Mouse (Mus musculus) midbrain, embryonic 14.5 days (tissue): ENCODE measurements around the gene Slf2. TPM values are rescaled to one million over a fixed set of nuclear protein-coding genes. Genes with fewer than 3 reads are reported as not detected.
A peak's percentile ranks its signal among the peaks of the same experiment; 100 is the strongest.

ENCODE experiments used
- ATAC-seq: fragments of 200-750 bp; cut with Nextera tagmentation; 2 replicates; pipeline ENCODE4 v1.8.0; 2017; ENCODE audit warnings: moderate number of reproducible peaks, moderate library complexity; ENCODE audit not compliant: low FRiP score, low TSS enrichment
- DNase-seq: peaks from one replicate; pipeline ENCODE4 v3.0.0-alpha.2; 2015
- H3K27ac ChIP-seq: fragments of 300-500 bp; sonication (generic); replicated peaks from 2 replicates; pipeline ENCODE4 v1.5.1; 2014; ENCODE audit warnings: mild to moderate bottlenecking, low read depth, low read length, moderate library complexity
- H3K27me3 ChIP-seq: fragments of 300-500 bp; sonication (generic); 2 replicates; pipeline ENCODE4 v1.6.1; 2014; ENCODE audit warnings: low read length, control low read depth, mixed read lengths; ENCODE audit not compliant: control insufficient read depth, insufficient read depth
- H3K36me3 ChIP-seq: fragments of 300-500 bp; sonication (generic); 2 replicates; pipeline ENCODE4 v1.6.1; 2014; ENCODE audit warnings: low read length, control low read depth; ENCODE audit not compliant: control insufficient read depth, insufficient read depth
- H3K4me1 ChIP-seq: fragments of 300-500 bp; sonication (generic); 2 replicates; pipeline ENCODE4 v1.6.1; 2014; ENCODE audit warnings: mild to moderate bottlenecking, antibody characterized with exemption, low read length, control low read depth; ENCODE audit not compliant: control insufficient read depth, insufficient read depth
- H3K4me2 ChIP-seq: fragments of 300-500 bp; sonication (generic); 2 replicates; pipeline ENCODE4 v1.6.1; 2014; ENCODE audit warnings: mild to moderate bottlenecking, low read length, moderate library complexity
- H3K4me3 ChIP-seq: fragments of 300-500 bp; sonication (generic); replicated peaks from 2 replicates; pipeline ENCODE4 v1.5.1; 2014; ENCODE audit warnings: low read depth, low read length
- H3K9ac ChIP-seq: fragments of 300-500 bp; sonication (generic); replicated peaks from 2 replicates; pipeline ENCODE4 v1.6.1; 2014; ENCODE audit warnings: mild to moderate bottlenecking, low read length, moderate library complexity
- H3K9me3 ChIP-seq: fragments of 300-500 bp; sonication (generic); 2 replicates; pipeline ENCODE4 v1.6.1; 2016; ENCODE audit warnings: low read length, control low read depth, mixed read lengths; ENCODE audit not compliant: control insufficient read depth
- WGBS: fragments of 180-500 bp; shearing (Covaris S2); extraction: QIAGEN DNeasy Blood & Tissue Kit; methylation state at CpG from one replicate; pipeline ENCODE4 v1.1.7; 2014; 5-methylcytosine and 5-hydroxymethylcytosine counted together
- polyA plus RNA-seq: library from polyadenylated mRNA; unstranded; fragments of >200 nt; fragmentation: Nextera tagmentation; extraction: Ambion mirVana; gene quantifications from 2 replicates; pipeline ENCODE4 v1.2.1, GENCODE M21; 2014

Gene Slf2
- polyA plus RNA-seq, 1 experiment from 2014 or later = 37.4 TPM

DNA sequence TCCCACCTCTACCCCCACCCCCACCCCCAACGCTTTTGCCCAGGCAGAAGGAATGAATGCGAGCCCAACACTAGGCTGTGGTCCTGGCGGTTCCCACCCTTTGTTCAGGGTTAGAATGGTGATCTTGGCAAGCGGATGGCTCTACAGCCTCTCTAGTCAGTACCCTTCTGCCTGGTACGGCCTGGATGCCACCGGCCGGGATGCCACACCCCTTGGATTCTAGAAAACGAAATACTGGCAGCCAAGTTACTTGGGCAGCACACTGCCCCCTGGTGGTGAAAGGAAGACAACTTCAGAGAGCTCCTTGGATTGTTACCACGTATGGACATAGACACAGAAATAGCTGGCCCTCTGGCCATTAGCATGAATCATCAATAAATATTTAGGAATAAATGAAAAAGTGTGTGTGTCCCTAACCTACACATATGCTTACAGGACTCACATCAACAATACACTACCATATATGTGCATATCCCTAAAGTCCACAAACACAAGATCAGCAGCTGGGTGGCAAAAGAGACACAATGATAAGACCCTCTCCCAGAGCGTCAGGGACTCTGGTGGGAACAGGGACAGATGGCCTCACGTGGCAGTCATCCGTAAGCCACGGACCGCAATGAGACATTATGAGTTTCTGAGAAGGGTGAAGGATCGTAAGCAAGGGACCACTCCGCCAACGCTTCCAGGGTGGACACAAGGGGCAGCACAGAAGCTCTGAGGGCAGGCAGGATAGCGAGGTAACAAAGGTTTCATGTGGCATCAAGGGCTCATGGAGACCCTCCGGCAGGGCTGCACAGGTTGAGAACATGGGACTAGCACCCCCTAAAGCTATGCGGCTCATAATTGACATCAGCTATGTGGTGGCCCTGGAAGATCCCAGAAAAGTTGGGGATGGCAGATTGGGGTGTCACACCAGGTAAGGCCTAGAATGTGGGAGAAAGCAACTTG, 100.1 kb downstream of the Slf2 start:
- peak; percentile 29; the same call in 1 of the 2 replicates for ATAC-seq
- no peak overlapping the region for H3K4me3 ChIP-seq

GRCm38 (mm10) chr19:45031780-45032179, 100.8 kb downstream of the Slf2 start:
- Histone ChIP-seq H3K27me3 (no peaks in the 10 kb centered on the region), H3K9me3 (no peaks in the 10 kb centered on the region), H3K4me1 (0 out of 2 replicates have a peak, but pooled peaks cover 3% of the 10 kb centered on the region), H3K36me3 (peaks cover 14% of the 10 kb centered on the region), H3K27ac (no peak overlapping the region), H3K4me3 (no peak overlapping the region), H3K4me2 (no peak overlapping the region), H3K9ac (no peak overlapping the region)
- DNase-seq (peak; percentile 87), ATAC-seq (no peak)
- 18% methylated on average over 4 of the region's 4 CpGs for WGBS

More for the DNA sequence above, 100.1 kb downstream of the Slf2 start:
- Histone ChIP-seq H3K36me3 (peaks cover 22% of the 10 kb centered on the region), H3K4me2 (peak overlapping the region; percentile 29; the same call in 1 of the 2 replicates), H3K27ac (no peak overlapping the region), H3K4me1 (0 out of 2 replicates have a peak, but pooled peaks cover 3% of the 10 kb centered on the region), H3K9ac (no peak overlapping the region), H3K9me3 (no peaks in the 10 kb centered on the region), H3K27me3 (no peaks in the 10 kb centered on the region)
- DNase-seq = peak; percentile 94
- WGBS = 41% methylated on average over 20 of the region's 20 CpGs

Other genes starting within 250 kb of the Slf2 start
- 1.7 and 1.9 TPM in 2 replicates for gene Pax2, start 175.1 kb upstream of the Slf2 start, polyA plus RNA-seq
- 17.6 and 18.6 TPM in 2 replicates for gene Sema4g, start 58.0 kb downstream of the Slf2 start, polyA plus RNA-seq
- gene Twnk, start 74.5 kb downstream of the Slf2 start, polyA plus RNA-seq = 9.7 and 10.3 TPM in 2 replicates
- 77.8 and 92.4 TPM in 2 replicates for gene Mrpl43, start 75.3 kb downstream of the Slf2 start, polyA plus RNA-seq
- 16.1 and 21.5 TPM in 2 replicates for gene Lzts2, start 83.3 kb downstream of the Slf2 start, polyA plus RNA-seq
- 2.4 and 2.8 TPM in 2 replicates for gene Pdzd7, start 114.6 kb downstream of the Slf2 start, polyA plus RNA-seq
- 71.1 and 72.7 TPM in 2 replicates for gene Sfxn3, start 116.4 kb downstream of the Slf2 start, polyA plus RNA-seq
- gene Kazald1, start 144.1 kb downstream of the Slf2 start, polyA plus RNA-seq = 0.72 and 1.4 TPM in 2 replicates
- not detected in 2 replicates for gene Tlx1, start 219.5 kb downstream of the Slf2 start, polyA plus RNA-seq